Mouse (Mus musculus) stomach, embryonic 14.5 days (tissue): ENCODE measurements around the gene Ltc4s. TPM values are rescaled to one million over a fixed set of nuclear protein-coding genes. Genes with fewer than 3 reads are reported as not detected.
A peak's percentile ranks its signal among the peaks of the same experiment; 100 is the strongest.

ENCODE experiments used
- ATAC-seq: fragments of 200-750 bp; cut with Nextera tagmentation; 2 replicates; pipeline ENCODE4 v1.8.0; 2017; ENCODE audit warnings: low read depth, moderate TSS enrichment; ENCODE audit not compliant: insufficient number of reproducible peaks, insufficient read depth, low FRiP score
- H3K27ac ChIP-seq: fragments of 300-500 bp; sonication (generic); 2 replicates; pipeline ENCODE4 v1.5.1; 2014; ENCODE audit warnings: mild to moderate bottlenecking, low read length, moderate library complexity, mixed read lengths
- H3K27me3 ChIP-seq: fragments of 300-500 bp; sonication (generic); 2 replicates; pipeline ENCODE4 v1.6.1; 2014; ENCODE audit warnings: low read length, control low read depth, mixed read lengths; ENCODE audit not compliant: control insufficient read depth, insufficient read depth
- H3K36me3 ChIP-seq: fragments of 300-500 bp; sonication (generic); 2 replicates; pipeline ENCODE4 v1.6.1; 2014; ENCODE audit warnings: mild to moderate bottlenecking, control low read depth, low read length, moderate library complexity, mixed read lengths; ENCODE audit not compliant: control insufficient read depth, insufficient read depth
- H3K4me1 ChIP-seq: fragments of 300-500 bp; sonication (generic); 2 replicates; pipeline ENCODE4 v1.6.1; 2014; ENCODE audit warnings: low read length, control low read depth, mixed read lengths; ENCODE audit not compliant: control insufficient read depth, insufficient read depth
- H3K4me2 ChIP-seq: fragments of 300-500 bp; sonication (generic); replicated peaks from 2 replicates; pipeline ENCODE4 v1.6.1; 2014; ENCODE audit warnings: low read depth, low read length, control low read depth
- H3K4me3 ChIP-seq: fragments of 300-500 bp; sonication (generic); 2 replicates; pipeline ENCODE4 v1.5.1; 2014; ENCODE audit warnings: low read depth, low read length, control low read depth
- H3K9ac ChIP-seq: fragments of 300-500 bp; sonication (generic); replicated peaks from 2 replicates; pipeline ENCODE4 v1.6.1; 2014; ENCODE audit warnings: low read depth, mild to moderate bottlenecking, control low read depth, low read length, moderate library complexity, mixed read lengths
- H3K9me3 ChIP-seq: fragments of 300-500 bp; sonication (generic); 2 replicates; pipeline ENCODE4 v1.6.1; 2016; ENCODE audit warnings: low read depth, low read length, control low read depth; ENCODE audit not compliant: control insufficient read depth
- WGBS: fragments of 180-500 bp; shearing (Covaris S2); extraction: QIAGEN DNeasy Blood & Tissue Kit; methylation state at CpG from one replicate; pipeline ENCODE4 v1.1.7; 2014; 5-methylcytosine and 5-hydroxymethylcytosine counted together
- polyA plus RNA-seq: library from polyadenylated mRNA; unstranded; fragments of >200 nt; fragmentation: Nextera tagmentation; extraction: Ambion mirVana; gene quantifications from 2 replicates; pipeline ENCODE4 v1.2.1, GENCODE M21; 2014

Ltc4s gene
- polyA plus RNA-seq, 1 experiment from 2014 or later: 3.9 TPM

GRCm38 (mm10) chr11:50214631-50215030 lies 23.8 kb downstream of the Ltc4s start:
- WGBS: 90% methylated on average over 6 of the region's 6 CpGs
- no peak overlapping the region for H3K4me2 ChIP-seq
- no peak overlapping the region for H3K27ac ChIP-seq
- H3K9ac ChIP-seq: no peak overlapping the region
- H3K27me3 ChIP-seq: no peaks in the 10 kb centered on the region
- H3K9me3 ChIP-seq: no peaks in the 10 kb centered on the region
- no peak for ATAC-seq
- no peak overlapping the region for H3K4me3 ChIP-seq
- peaks cover 21% of the 10 kb centered on the region for H3K4me1 ChIP-seq
- no peaks in the 10 kb centered on the region for H3K36me3 ChIP-seq

- H3K9me3 ChIP-seq: no peaks in the 10 kb centered on the region
Measured at GRCm38 (mm10) chr11:50212848-50213758, 25.3 kb downstream of the Ltc4s start.

GRCm38 (mm10) chr11:50212060-50212739 lies 26.2 kb downstream of the Ltc4s start:
- Histone ChIP-seq H3K27me3 (no peaks in the 10 kb centered on the region), H3K27ac (no peak overlapping the region)
- 81% methylated on average over 3 of the region's 3 CpGs for WGBS

More at GRCm38 (mm10) chr11:50212848-50213758, 25.3 kb downstream of the Ltc4s start:
- no peak for ATAC-seq
- H3K27ac ChIP-seq: no peak overlapping the region
- H3K4me1 ChIP-seq: peaks cover 25% of the 10 kb centered on the region
- H3K27me3 ChIP-seq: no peaks in the 10 kb centered on the region
- 62% methylated on average over 11 of the region's 11 CpGs for WGBS
- no peak overlapping the region for H3K4me3 ChIP-seq
- no peak overlapping the region for H3K9ac ChIP-seq
- no peaks in the 10 kb centered on the region for H3K36me3 ChIP-seq
- H3K4me2 ChIP-seq: no peak overlapping the region

GRCm38 (mm10) chr11:50211322-50212059 lies 26.9 kb downstream of the Ltc4s start:
- H3K36me3 ChIP-seq: peaks cover 8% of the 10 kb centered on the region
- no peak overlapping the region for H3K9ac ChIP-seq
- peak overlapping the region; percentile 96 for H3K4me3 ChIP-seq
- H3K27me3 ChIP-seq: no peaks in the 10 kb centered on the region
- no peak for ATAC-seq
- H3K4me1 ChIP-seq: peaks cover 22% of the 10 kb centered on the region
- no peaks in the 10 kb centered on the region for H3K9me3 ChIP-seq
- WGBS: 96% methylated on average over 3 of the region's 3 CpGs
- no peak overlapping the region for H3K27ac ChIP-seq
- peak overlapping the region; percentile 51 for H3K4me2 ChIP-seq

More at GRCm38 (mm10) chr11:50212060-50212739, 26.2 kb downstream of the Ltc4s start:
- no peak overlapping the region for H3K9ac ChIP-seq
- H3K4me2 ChIP-seq: no peak overlapping the region
- peaks cover under 1% of the 10 kb centered on the region for H3K36me3 ChIP-seq
- H3K4me3 ChIP-seq: no peak overlapping the region
- no peak for ATAC-seq
- H3K4me1 ChIP-seq: peaks cover 25% of the 10 kb centered on the region
- no peaks in the 10 kb centered on the region for H3K9me3 ChIP-seq

- WGBS: under 1% methylated on average over 48 of the region's 48 CpGs
- H3K4me2 ChIP-seq: peak within 1 kb of the TSS; percentile 51
- peak; percentile 56 for ATAC-seq
- no peaks in the 10 kb centered on the region for H3K27me3 ChIP-seq
- H3K9ac ChIP-seq: peak within 1 kb of the TSS; percentile 97
- peaks cover 15% of the 10 kb centered on the region; the same call in 1 of the 2 replicates for H3K4me1 ChIP-seq
- H3K9me3 ChIP-seq: no peaks in the 10 kb centered on the region
- H3K27ac ChIP-seq: peak within 1 kb of the TSS; percentile 99
- H3K36me3 ChIP-seq: peaks cover 16% of the 10 kb centered on the region
- H3K4me3 ChIP-seq: peak within 1 kb of the TSS; percentile 96
Measured at GRCm38 (mm10) chr11:50210505-50211151, 27.8 kb downstream of the Ltc4s start, which contains the start of the genes Sqstm1 and Mgat4b. Gene Sqstm1 (minus strand): TSS chr11:50210827. Gene Mgat4b (plus strand): TSS chr11:50210890.

- Histone ChIP-seq H3K36me3 (peaks cover 21% of the 10 kb centered on the region), H3K4me1 (peaks cover 14% of the 10 kb centered on the region; the same call in 1 of the 2 replicates), H3K27me3 (no peaks in the 10 kb centered on the region), H3K4me3 (peak overlapping the region; percentile 96), H3K9me3 (no peaks in the 10 kb centered on the region), H3K9ac (peak overlapping the region; percentile 97), H3K4me2 (peak overlapping the region; percentile 51), H3K27ac (peak overlapping the region; percentile 99)
- under 1% methylated on average over 24 of the region's 24 CpGs for WGBS
- ATAC-seq: peak; percentile 95
Measured at GRCm38 (mm10) chr11:50210101-50210504, 28.3 kb downstream of the Ltc4s start.

- no peak overlapping the region for H3K27ac ChIP-seq
- no peak overlapping the region for H3K4me3 ChIP-seq
- ATAC-seq: no peak
- H3K9me3 ChIP-seq: no peaks in the 10 kb centered on the region
- H3K4me2 ChIP-seq: no peak overlapping the region
- no peaks in the 10 kb centered on the region for H3K27me3 ChIP-seq
- peaks cover 14% of the 10 kb centered on the region; the same call in 1 of the 2 replicates for H3K4me1 ChIP-seq
- WGBS: 93% methylated on average over 5 of the region's 5 CpGs
- H3K36me3 ChIP-seq: peaks cover 37% of the 10 kb centered on the region
- H3K9ac ChIP-seq: no peak overlapping the region
Measured at GRCm38 (mm10) chr11:50208039-50208438, 30.4 kb downstream of the Ltc4s start.
